Mouse (Mus musculus) E14TG2a.4 (cell line): ENCODE results near the gene Yif1a.

Source experiments
- H3K27me3 ChIP-seq: 2 replicates; pipeline ENCODE4 v1.6.1; 2014; ENCODE audit warnings: low read length, control low read depth; ENCODE audit not compliant: insufficient read depth
- H3K36me3 ChIP-seq: 2 replicates; pipeline ENCODE4 v1.6.1; 2014; ENCODE audit warnings: low read length, control low read depth; ENCODE audit not compliant: insufficient read depth
- H3K4me1 ChIP-seq: replicated peaks from 2 replicates; pipeline ENCODE4 v1.6.1; 2014; ENCODE audit warnings: low read depth, low read length, control low read depth
- H3K4me3 ChIP-seq: replicated peaks from 2 replicates; pipeline ENCODE4 v1.5.1; 2014; ENCODE audit warnings: mild to moderate bottlenecking, low read length
- H3K9me3 ChIP-seq: 2 replicates; pipeline ENCODE4 v1.6.1; 2014; ENCODE audit warnings: low read length, control low read depth
- CTCF ChIP-seq: conservative IDR thresholded peaks from 2 replicates; pipeline ENCODE4 v1.5.1; 2014; ENCODE audit warnings: low read length
- NANOG ChIP-seq: IDR thresholded peaks from 2 replicates; pipeline ENCODE4 v1.6.1; 2014; ENCODE audit warnings: borderline replicate concordance, low read length, mixed read lengths
- POU5F1 ChIP-seq: IDR thresholded peaks from 2 replicates; pipeline ENCODE4 v1.6.1; 2014; ENCODE audit warnings: low read length, borderline replicate concordance

The Yif1a gene

DNA sequence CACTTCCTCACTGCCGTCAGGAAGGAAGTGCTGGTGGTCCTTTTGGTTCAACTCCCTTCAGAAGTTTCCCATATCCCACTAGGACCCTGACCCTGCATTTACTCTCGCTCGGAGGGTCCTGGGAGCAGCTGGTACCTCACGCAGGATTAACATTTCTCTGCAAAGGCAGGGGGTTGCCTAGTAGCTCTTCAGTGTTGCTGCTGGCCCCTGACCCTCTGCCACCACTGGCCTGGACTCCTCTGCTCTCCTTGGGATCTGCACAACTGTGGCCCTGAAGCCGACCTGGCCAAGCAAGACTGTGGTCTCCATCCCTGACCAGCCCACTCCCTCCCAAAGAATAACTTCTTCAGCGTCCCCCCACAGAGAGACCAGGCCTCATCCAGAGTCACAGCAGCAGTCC is 39.0 kb upstream of the Yif1a start:
- Histone ChIP-seq H3K36me3 (peaks cover 61% of the 10 kb centered on the region), H3K27me3 (peaks cover 29% of the 10 kb centered on the region), H3K4me3 (0 out of 2 replicates have a peak overlapping the region, but pooled peaks have one; percentile 10), H3K4me1 (peaks cover 86% of the 10 kb centered on the region), H3K9me3 (no peaks in the 10 kb centered on the region)
- no peak for TF ChIP-seq CTCF
- TF ChIP-seq POU5F1: no peak
- no peak for TF ChIP-seq NANOG

DNA sequence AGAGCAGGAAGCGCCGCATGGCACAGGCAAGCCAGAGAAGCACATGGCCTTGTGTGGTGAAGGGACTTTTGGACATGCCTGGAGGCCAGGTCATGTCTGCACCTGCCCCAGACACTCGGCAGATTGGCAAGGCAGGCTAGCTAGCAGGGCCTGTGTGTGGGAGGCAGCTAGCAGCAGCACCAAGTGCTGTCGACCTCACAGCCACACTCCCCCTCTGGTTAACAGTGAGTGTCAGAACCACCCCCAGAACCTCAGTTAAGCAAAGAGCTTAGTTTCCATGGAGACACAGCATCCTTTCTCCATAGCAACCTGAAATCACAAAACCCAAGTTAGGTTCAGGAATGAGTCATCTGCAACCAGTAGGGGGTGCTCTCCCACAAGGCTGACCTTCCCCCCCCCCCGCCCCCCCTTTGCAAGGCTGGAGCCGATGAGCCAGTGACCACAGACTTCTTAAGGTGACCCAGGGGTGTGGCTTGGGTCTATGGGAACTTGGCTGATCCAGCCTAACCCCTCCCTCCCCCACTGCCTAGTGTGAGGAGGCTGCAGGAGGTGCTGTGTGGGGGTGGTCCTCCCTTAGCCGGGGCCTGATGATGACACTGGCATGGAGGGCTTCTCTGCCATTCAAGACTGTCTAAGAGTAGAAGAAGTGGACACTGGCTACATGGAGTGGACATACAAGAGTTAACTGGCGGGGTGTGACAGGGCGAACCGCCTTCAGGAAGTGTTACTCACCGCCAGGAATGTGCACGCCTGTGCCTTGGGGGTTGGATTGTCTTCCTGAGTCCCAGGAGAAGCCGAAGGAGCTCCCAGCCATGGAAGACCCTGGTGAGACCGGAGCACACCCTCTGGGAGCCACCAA is 38.1 kb upstream of the Yif1a start, which contains the start of gene Rin1:
Rin1 (plus strand) TSS at position 435 of the 859 bp plus-strand sequence.
- Histone ChIP-seq H3K9me3 (no peaks in the 10 kb centered on the region), H3K36me3 (peaks cover 65% of the 10 kb centered on the region), H3K4me1 (peaks cover 80% of the 10 kb centered on the region), H3K4me3 (peak within 1 kb of the TSS; percentile 77), H3K27me3 (peaks cover 32% of the 10 kb centered on the region)
- TF ChIP-seq POU5F1 (no peak), NANOG (no peak), CTCF (peak; percentile 6; the same call in 1 of the 2 replicates)

DNA sequence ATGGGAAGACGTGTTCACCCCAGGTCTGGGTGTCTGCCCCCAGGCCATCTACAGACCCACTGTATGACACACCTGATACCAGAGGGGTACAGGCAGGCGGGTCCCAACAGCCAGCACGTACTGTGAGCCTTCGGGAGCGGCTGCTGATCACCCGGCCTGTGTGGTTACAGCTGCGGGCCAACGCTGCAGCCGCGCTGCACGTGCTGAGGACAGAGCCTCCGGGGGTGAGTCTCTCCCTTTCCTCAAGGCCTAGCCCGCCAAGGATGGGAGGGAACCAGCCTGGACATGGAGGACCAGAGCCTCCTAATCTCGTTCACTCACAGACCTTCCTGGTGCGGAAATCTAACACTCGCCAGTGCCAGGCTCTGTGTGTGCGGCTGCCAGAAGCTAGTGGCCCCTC is 37.3 kb upstream of the Yif1a start:
- Histone ChIP-seq H3K4me3 (peak overlapping the region; percentile 77), H3K36me3 (peaks cover 63% of the 10 kb centered on the region), H3K27me3 (peaks cover 35% of the 10 kb centered on the region)

GRCm38 (mm10) chr19:5051515-5051914 is 36.8 kb upstream of the Yif1a start:
- peaks cover 76% of the 10 kb centered on the region for H3K4me1 ChIP-seq
- peaks cover 58% of the 10 kb centered on the region for H3K36me3 ChIP-seq
- no peaks in the 10 kb centered on the region for H3K9me3 ChIP-seq
- no peak for TF ChIP-seq NANOG
- no peak for TF ChIP-seq POU5F1
- no peak for TF ChIP-seq CTCF
- peaks cover 35% of the 10 kb centered on the region for H3K27me3 ChIP-seq
- H3K4me3 ChIP-seq: peak overlapping the region; percentile 77

More for the DNA sequence above, 37.3 kb upstream of the Yif1a start:
- Histone ChIP-seq H3K9me3 (no peaks in the 10 kb centered on the region), H3K4me1 (peaks cover 76% of the 10 kb centered on the region)
- TF ChIP-seq NANOG (no peak), CTCF (no peak), POU5F1 (no peak)

GRCm38 (mm10) chr19:5052166-5052822 is 36.0 kb upstream of the Yif1a start:
- Histone ChIP-seq H3K36me3 (peaks cover 50% of the 10 kb centered on the region), H3K4me3 (peak overlapping the region; percentile 77)
- TF ChIP-seq CTCF (no peak), POU5F1 (no peak), NANOG (no peak)

GRCm38 (mm10) chr19:5052853-5053252 is 35.5 kb upstream of the Yif1a start:
- Histone ChIP-seq H3K9me3 (no peaks in the 10 kb centered on the region), H3K4me1 (peaks cover 84% of the 10 kb centered on the region), H3K4me3 (peak overlapping the region; percentile 77), H3K27me3 (peaks cover 35% of the 10 kb centered on the region), H3K36me3 (peaks cover 45% of the 10 kb centered on the region)
- TF ChIP-seq POU5F1: no peak
- no peak for TF ChIP-seq NANOG
- no peak for TF ChIP-seq CTCF

More at GRCm38 (mm10) chr19:5052166-5052822, 36.0 kb upstream of the Yif1a start:
- peaks cover 80% of the 10 kb centered on the region for H3K4me1 ChIP-seq
- no peaks in the 10 kb centered on the region for H3K9me3 ChIP-seq
- peaks cover 35% of the 10 kb centered on the region for H3K27me3 ChIP-seq

DNA sequence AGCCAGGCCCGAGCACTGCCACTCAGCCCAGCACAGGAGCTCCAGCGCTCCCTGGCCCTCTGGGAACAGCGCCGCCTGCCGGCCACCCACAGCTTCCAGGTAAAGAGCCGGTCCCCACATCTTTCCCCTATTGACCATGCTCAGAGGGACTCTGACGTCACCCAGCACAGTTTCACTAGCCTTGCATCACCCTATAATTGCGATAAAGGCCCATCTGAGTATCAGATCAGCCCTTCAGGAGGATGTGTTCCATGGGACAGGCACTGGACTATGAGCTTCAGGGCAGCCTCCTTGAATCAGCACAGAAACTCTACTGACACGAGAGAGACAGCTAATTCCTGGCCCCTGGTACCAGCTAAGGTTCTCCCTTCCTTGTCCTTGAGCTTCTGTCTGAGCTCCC is 34.4 kb upstream of the Yif1a start:
- TF ChIP-seq NANOG (no peak), CTCF (peak; percentile 98)
- no peaks in the 10 kb centered on the region for H3K9me3 ChIP-seq
- 0 out of 2 replicates have a peak overlapping the region, but pooled peaks have one; percentile 77 for H3K4me3 ChIP-seq
- H3K27me3 ChIP-seq: peaks cover 35% of the 10 kb centered on the region
- H3K36me3 ChIP-seq: peaks cover 34% of the 10 kb centered on the region
- peaks cover 84% of the 10 kb centered on the region for H3K4me1 ChIP-seq

- peak; percentile 81 for TF ChIP-seq CTCF
- TF ChIP-seq POU5F1: no peak
- H3K4me3 ChIP-seq: no peak overlapping the region
Observed at GRCm38 (mm10) chr19:5056251-5056650, 32.1 kb upstream of the Yif1a start.

More at GRCm38 (mm10) chr19:5056251-5056650, 32.1 kb upstream of the Yif1a start:
- Histone ChIP-seq H3K27me3 (peaks cover 29% of the 10 kb centered on the region), H3K36me3 (peaks cover 24% of the 10 kb centered on the region), H3K9me3 (no peaks in the 10 kb centered on the region), H3K4me1 (peaks cover 86% of the 10 kb centered on the region)
